Mouse (Mus musculus): ENCODE data around the gene Trim75. TPM values are rescaled to one million over a fixed set of nuclear protein-coding genes. Genes with fewer than 3 reads are reported as not detected.

Gene Trim75
- total RNA-seq, 2 experiments from 2014 or later: not detected

DNA sequence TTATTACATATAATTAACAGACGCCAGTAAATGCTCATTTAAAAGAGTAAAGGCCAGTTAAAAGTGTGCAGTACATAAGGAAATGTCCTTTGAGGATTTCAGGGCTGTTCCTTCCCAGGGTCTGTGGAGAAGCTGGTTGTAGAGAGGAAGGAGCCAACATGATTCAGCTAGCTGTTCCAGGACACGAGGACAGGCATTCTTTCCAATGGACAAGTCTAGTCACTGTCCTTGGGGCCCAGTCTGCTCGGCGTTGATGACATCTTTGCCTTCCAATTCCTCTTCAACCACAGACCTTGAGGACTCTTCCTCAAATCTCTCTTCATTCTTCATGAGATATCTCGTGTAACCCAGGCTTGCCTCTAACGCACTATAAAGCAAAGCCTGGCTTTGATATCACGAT lies 42.0 kb downstream of the Trim75 start:
- DNase-seq (ENCODE audit: low spot score in 2 of 2): no peak

DNA sequence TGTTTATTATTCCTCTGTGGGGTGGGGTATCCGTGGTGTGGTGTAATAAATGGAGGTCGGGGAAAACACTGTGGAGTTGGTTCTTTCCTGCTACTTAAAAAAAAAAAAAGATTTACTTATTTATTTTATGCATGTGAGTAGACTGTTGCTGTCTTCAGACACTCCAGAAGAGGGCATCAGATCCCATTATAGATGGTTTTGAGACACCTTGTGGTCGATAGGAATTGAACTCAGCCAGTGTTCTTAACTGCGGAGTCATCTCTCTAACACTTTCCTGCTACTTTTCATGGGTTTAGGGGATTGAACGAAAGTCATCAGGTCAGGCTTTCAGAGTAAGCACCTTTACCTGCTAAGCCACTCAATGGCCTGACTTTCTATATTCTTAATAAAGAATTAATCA lies 42.8 kb downstream of the Trim75 start:
- no peak for DNase-seq (ENCODE audit: low spot score in 2 of 2)

DNA sequence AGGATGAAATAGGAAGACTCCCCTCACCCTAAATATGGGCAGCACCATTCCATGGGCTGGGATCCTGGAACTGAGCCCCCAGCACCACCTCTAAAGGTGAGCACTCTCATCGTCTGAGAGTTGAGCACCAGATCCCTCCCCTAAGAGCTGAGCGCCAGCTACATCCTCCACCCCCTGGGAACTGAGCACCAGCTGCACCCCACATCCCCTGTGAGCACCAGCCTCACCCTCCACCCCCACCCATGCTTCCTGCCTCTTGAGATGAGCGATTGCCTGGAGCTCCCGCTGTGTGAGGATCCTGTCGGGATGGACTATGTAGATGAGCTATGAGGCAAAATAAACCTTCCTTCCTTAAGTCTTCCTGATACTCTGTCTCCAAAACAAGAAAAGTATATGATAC lies 44.7 kb downstream of the Trim75 start:
- peak; percentile 12 to 29 for DNase-seq (ENCODE audit: low spot score in 2 of 2)

DNA sequence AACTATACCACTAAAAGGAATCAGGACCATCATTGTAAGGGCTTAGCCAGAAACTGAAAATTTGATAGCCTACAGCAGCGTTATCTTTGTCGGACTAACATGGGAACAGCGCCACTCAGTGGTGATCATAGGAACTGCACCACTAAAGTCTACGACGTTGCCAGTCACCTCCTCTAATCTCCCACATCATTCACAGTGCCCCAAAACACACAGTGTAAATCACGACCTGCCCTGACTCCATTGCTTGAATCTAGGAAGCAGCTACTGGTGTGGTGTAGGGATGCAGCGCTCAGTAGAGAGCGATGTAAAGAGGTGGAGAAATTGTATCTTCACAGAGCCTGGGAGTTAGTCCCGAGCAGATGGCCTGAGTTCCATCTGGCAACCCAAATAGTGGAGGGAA lies 46.1 kb downstream of the Trim75 start:
- peak; percentile 86 to 91 for DNase-seq (ENCODE audit: low spot score in 2 of 2)

DNA sequence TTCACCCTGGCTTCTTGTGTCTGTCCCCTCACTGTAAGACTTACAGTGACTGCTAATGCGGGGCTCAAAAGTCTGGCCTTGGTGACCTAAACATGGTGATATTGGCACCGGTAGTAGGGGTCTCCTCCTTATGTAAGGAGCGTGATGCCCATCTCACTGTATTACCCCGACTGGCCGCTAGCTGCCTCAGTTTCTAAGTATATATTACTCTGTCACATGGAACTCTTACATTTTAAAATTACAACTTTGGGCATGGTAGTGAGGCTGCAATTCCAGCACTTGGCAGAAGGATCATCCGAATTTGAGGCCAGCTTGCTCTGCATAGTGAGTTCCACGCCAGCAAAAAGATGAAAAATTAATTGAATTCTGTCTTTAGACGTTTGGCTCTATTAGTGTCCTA lies 46.6 kb downstream of the Trim75 start:
- no peak for DNase-seq (ENCODE audit: low spot score in 2 of 2)

DNA sequence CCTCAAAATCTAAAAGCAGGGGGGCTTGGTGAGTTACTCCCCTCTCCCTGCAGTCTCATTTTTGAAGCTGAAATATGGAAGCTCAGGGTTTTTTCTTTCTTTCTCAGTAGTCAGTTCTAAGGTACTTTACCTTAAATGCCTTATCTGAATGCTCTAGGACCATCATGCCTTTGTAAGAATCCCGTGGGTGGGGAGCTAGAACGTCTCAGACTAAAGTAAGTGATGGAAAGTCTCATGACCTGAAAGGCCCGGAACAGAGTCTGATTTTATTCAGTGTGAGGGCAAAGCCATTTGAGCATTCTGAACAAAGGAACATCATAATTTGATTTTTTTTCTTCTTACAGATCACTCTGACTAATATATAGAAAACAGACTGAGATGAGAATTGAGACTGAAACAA lies 52.6 kb downstream of the Trim75 start:
- no peak for DNase-seq (ENCODE audit: low spot score in 2 of 2)

Other genes starting within 250 kb of the Trim75 start
- gene Klhl2, start 137.8 kb downstream of the Trim75 start, total RNA-seq (2021): 100 to 1,000 TPM; 157 to 168 TPM
- 10 to 100 TPM; 24.8 to 30.9 TPM for gene Tmem192, start 40.6 kb downstream of the Trim75 start, total RNA-seq (2021)
- not detected for gene Trim61, start 30.7 kb upstream of the Trim75 start, total RNA-seq (2021)
- not detected for gene Trim60, start 30.8 kb upstream of the Trim75 start, total RNA-seq (2021)
- not detected for gene Apela, start 49.5 kb upstream of the Trim75 start, total RNA-seq (2021)
- not detected for gene Gm10663, start 87.2 kb upstream of the Trim75 start, total RNA-seq (2021)
- not detected for gene BC030870, start 141.7 kb upstream of the Trim75 start, total RNA-seq (2021)

All from left cerebral cortex, adult 18-20 months (tissue).